Mouse (Mus musculus): ENCODE results near the gene Fry. TPM values are rescaled to one million over a fixed set of nuclear protein-coding genes. Genes with fewer than 3 reads are reported as not detected.

Fry gene
- total and polyA plus RNA-seq, 3 experiments = 1.9 to 2.3 TPM; not detected in 1

- no peak for DNase-seq (ENCODE audit: low read depth, low spot score)
- Histone ChIP-seq H3K9me3 (replicated peaks; ENCODE audit: insufficient read depth, low read length) (no peaks in the 10 kb centered on the region), H3K36me3 (ENCODE audit: control insufficient read depth in 1 of 2, insufficient read depth in 2 of 2, low read length in 2 of 2) (no peaks in the 10 kb centered on the region), H3K4me3 (ENCODE audit: control insufficient read depth in 1 of 2, insufficient read depth in 1 of 2, low read depth in 2 of 2, low read length in 2 of 2) (no peak overlapping the region), H3K79me2 (ENCODE audit: control insufficient read depth, insufficient read depth, low read length, poor library complexity) (no peaks in the 10 kb centered on the region), H3K4me1 (ENCODE audit: control insufficient read depth in 1 of 2, insufficient read depth in 2 of 2, low read length in 2 of 2) (no peaks in the 10 kb centered on the region), H3K27me3 (ENCODE audit: control insufficient read depth in 1 of 2, insufficient read depth in 2 of 2, low read length in 2 of 2) (no peaks in the 10 kb centered on the region), H3K27ac (ENCODE audit: control insufficient read depth, low read depth, low read length) (no peak overlapping the region), H3K9ac (ENCODE audit: control insufficient read depth, low read depth, low read length, poor library complexity, severe bottlenecking) (no peak overlapping the region)
- TF ChIP-seq RAD21 (IDR thresholded peaks at IDR 0.05; ENCODE audit: low read depth, low read length) (no peak), USF2 (IDR thresholded peaks at IDR 0.05; ENCODE audit: borderline replicate concordance in 1 of 2, insufficient read depth in 1 of 2, low read depth in 1 of 2, low read length in 2 of 2) (no peak), NRF1 (IDR thresholded peaks at IDR 0.05; ENCODE audit: insufficient read depth, low read depth, low read length, poor library complexity, severe bottlenecking) (no peak)
These were observed 213.4 kb downstream of the Fry start for GRCm38 (mm10) chr5:150331821-150332220.

GRCm38 (mm10) chr5:150332810-150333209 lies 214.4 kb downstream of the Fry start:
- no peak for TF ChIP-seq RAD21 (IDR thresholded peaks at IDR 0.05; ENCODE audit: low read depth, low read length)
- TF ChIP-seq SMC3 (IDR thresholded peaks at IDR 0.05; ENCODE audit: low read depth, low read length) = no peak
- TF ChIP-seq ETS1 (IDR thresholded peaks at IDR 0.05; ENCODE audit: low read depth, low read length) = 0 out of 2 replicates have a peak, but pooled peaks have one; percentile 15
- TF ChIP-seq GATA1 (IDR thresholded peaks at IDR 0.05; ENCODE audit: low read depth, low read length) = peak; percentile 34; the same call in 1 of the 2 replicates
- TF ChIP-seq TCF12 (IDR thresholded peaks at IDR 0.05; ENCODE audit: low read depth, low read length) = 0 out of 2 replicates have a peak, but pooled peaks have one; percentile 16
- TF ChIP-seq UBTF (IDR thresholded peaks at IDR 0.05; ENCODE audit: borderline replicate concordance, insufficient read depth, low read depth, low read length) = no peak
- H3K79me2 ChIP-seq (ENCODE audit: control insufficient read depth, insufficient read depth, low read length, poor library complexity) = no peaks in the 10 kb centered on the region
- DNase-seq (ENCODE audit: low read depth, low spot score) = no peak
- no peak overlapping the region for H3K9ac ChIP-seq (ENCODE audit: control insufficient read depth, low read depth, low read length, poor library complexity, severe bottlenecking)
- H3K4me3 ChIP-seq (ENCODE audit: control insufficient read depth in 1 of 2, insufficient read depth in 1 of 2, low read depth in 2 of 2, low read length in 2 of 2) = no peak overlapping the region
- no peaks in the 10 kb centered on the region for H3K4me1 ChIP-seq (ENCODE audit: control insufficient read depth in 1 of 2, insufficient read depth in 2 of 2, low read length in 2 of 2)
- no peaks in the 10 kb centered on the region for H3K27me3 ChIP-seq (ENCODE audit: control insufficient read depth in 1 of 2, insufficient read depth in 2 of 2, low read length in 2 of 2)
- H3K9me3 ChIP-seq (replicated peaks; ENCODE audit: insufficient read depth, low read length) = no peaks in the 10 kb centered on the region
- H3K27ac ChIP-seq (ENCODE audit: control insufficient read depth, low read depth, low read length) = no peak overlapping the region
- no peaks in the 10 kb centered on the region for H3K36me3 ChIP-seq (ENCODE audit: control insufficient read depth in 1 of 2, insufficient read depth in 2 of 2, low read length in 2 of 2)

- H3K4me3 ChIP-seq (ENCODE audit: control insufficient read depth in 1 of 2, insufficient read depth in 1 of 2, low read depth in 2 of 2, low read length in 2 of 2) = no peak overlapping the region
- H3K9ac ChIP-seq (ENCODE audit: control insufficient read depth, low read depth, low read length, poor library complexity, severe bottlenecking) = no peak overlapping the region
- TF ChIP-seq MEF2A (IDR thresholded peaks at IDR 0.05; ENCODE audit: extremely low read depth, insufficient replicate concordance, low read depth, low read length, poor library complexity, severe bottlenecking) (no peak), POLR2AphosphoS5 (IDR thresholded peaks at IDR 0.05; ENCODE audit: borderline replicate concordance, low read depth, low read length) (no peak), MXI1 (IDR thresholded peaks at IDR 0.05; ENCODE audit: low read depth, low read length) (no peak), BHLHE40 (IDR thresholded peaks at IDR 0.05; ENCODE audit: borderline replicate concordance, low read depth, low read length) (no peak)
- H3K79me2 ChIP-seq (ENCODE audit: control insufficient read depth, insufficient read depth, low read length, poor library complexity) = no peaks in the 10 kb centered on the region
- H3K27ac ChIP-seq (ENCODE audit: control insufficient read depth, low read depth, low read length) = no peak overlapping the region
- H3K9me3 ChIP-seq (replicated peaks; ENCODE audit: insufficient read depth, low read length) = no peaks in the 10 kb centered on the region
- H3K36me3 ChIP-seq (ENCODE audit: control insufficient read depth in 1 of 2, insufficient read depth in 2 of 2, low read length in 2 of 2) = no peaks in the 10 kb centered on the region
- no peaks in the 10 kb centered on the region for H3K4me1 ChIP-seq (ENCODE audit: control insufficient read depth in 1 of 2, insufficient read depth in 2 of 2, low read length in 2 of 2)
- no peak for DNase-seq (ENCODE audit: low read depth, low spot score)
- no peaks in the 10 kb centered on the region for H3K27me3 ChIP-seq (ENCODE audit: control insufficient read depth in 1 of 2, insufficient read depth in 2 of 2, low read length in 2 of 2)
These were observed 214.9 kb downstream of the Fry start for GRCm38 (mm10) chr5:150333328-150333731.
